Mouse (Mus musculus) layer of hippocampus, adult 9-10 months (tissue): Measurements from ENCODE around the gene Mfrp.

Experiments
- DNase-seq: peaks from one replicate; pipeline ENCODE4 v3.0.0; 2022; ENCODE audit warnings: low spot score

Mfrp gene

GRCm38 (mm10) chr9:44078955-44079756, 22.4 kb upstream of the Mfrp start:
- DNase-seq: no peak

GRCm38 (mm10) chr9:44079997-44080780, 21.3 kb upstream of the Mfrp start:
- no peak for DNase-seq

DNA sequence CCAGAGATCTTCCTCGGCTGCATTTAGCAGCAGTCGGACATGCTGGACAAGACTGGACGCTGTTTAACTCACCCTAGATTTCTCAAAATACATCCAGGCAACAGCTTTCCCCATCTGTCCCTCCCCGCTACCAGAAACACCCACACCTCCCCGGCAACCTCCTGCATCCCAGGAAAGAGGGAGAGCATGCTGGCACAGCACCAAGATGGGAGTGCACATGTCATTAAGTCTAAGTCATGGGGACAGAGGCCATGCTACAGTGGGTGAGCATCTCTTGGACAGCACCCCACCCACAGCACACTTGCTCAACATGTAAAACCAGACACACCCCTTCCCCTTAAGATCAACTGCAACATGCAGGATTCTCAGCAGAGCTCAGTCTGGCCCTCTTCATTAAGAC, 20.6 kb upstream of the Mfrp start:
- DNase-seq: no peak

GRCm38 (mm10) chr9:44081581-44081980, 19.9 kb upstream of the Mfrp start:
- no peak for DNase-seq

DNA sequence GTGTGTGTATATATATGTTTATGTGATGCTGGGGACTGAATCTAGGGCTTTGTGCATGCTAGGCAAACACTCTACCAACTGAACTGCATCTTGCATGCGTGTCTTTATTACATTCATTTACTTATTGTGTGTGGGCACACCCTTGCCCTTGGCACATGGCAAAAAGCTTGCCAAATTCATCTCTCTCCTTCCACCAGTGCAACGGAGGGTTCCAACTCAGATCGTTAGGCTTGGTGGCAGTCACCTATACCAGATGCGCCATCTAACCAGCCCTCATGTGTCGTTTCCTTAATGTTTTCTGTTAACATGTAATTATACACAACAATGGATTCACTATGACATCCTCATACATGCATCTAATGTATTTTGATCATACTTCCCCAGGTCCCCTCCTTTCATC, 19.3 kb upstream of the Mfrp start:
- no peak for DNase-seq

- no peak for DNase-seq
Measured at GRCm38 (mm10) chr9:44083392-44084121, 18.0 kb upstream of the Mfrp start.

GRCm38 (mm10) chr9:44084236-44084635, 17.3 kb upstream of the Mfrp start:
- no peak for DNase-seq

GRCm38 (mm10) chr9:44084659-44085229, 16.8 kb upstream of the Mfrp start:
- no peak for DNase-seq

DNA sequence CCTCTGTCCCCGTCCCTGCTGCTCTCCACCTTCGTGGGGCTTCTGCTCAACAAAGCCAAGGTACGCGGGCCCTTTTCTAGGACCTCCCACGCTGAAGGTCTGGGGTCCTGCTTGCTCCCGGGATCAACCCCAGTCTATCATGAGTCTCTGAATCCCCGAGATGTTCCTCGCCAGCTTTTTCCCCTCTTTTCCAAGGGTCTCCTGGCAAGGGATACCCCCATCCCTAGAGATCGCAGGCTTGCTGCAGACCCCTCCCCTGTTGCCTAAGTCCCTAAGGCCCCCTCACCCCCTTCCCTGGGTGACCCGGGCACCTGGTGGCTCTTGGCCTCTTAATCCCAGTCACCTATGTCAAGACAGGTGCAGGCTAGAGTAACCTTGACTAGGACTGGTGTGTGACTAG, 16.3 kb upstream of the Mfrp start:
- no peak for DNase-seq

GRCm38 (mm10) chr9:44085741-44086665, 15.5 kb upstream of the Mfrp start:
- DNase-seq: no peak

- DNase-seq: no peak
Measured at GRCm38 (mm10) chr9:44086960-44087359, 14.6 kb upstream of the Mfrp start.

- no peak for DNase-seq
Measured at GRCm38 (mm10) chr9:44087761-44088455, 13.6 kb upstream of the Mfrp start.

- DNase-seq: no peak
Measured at GRCm38 (mm10) chr9:44088877-44089608, 12.5 kb upstream of the Mfrp start.

DNA sequence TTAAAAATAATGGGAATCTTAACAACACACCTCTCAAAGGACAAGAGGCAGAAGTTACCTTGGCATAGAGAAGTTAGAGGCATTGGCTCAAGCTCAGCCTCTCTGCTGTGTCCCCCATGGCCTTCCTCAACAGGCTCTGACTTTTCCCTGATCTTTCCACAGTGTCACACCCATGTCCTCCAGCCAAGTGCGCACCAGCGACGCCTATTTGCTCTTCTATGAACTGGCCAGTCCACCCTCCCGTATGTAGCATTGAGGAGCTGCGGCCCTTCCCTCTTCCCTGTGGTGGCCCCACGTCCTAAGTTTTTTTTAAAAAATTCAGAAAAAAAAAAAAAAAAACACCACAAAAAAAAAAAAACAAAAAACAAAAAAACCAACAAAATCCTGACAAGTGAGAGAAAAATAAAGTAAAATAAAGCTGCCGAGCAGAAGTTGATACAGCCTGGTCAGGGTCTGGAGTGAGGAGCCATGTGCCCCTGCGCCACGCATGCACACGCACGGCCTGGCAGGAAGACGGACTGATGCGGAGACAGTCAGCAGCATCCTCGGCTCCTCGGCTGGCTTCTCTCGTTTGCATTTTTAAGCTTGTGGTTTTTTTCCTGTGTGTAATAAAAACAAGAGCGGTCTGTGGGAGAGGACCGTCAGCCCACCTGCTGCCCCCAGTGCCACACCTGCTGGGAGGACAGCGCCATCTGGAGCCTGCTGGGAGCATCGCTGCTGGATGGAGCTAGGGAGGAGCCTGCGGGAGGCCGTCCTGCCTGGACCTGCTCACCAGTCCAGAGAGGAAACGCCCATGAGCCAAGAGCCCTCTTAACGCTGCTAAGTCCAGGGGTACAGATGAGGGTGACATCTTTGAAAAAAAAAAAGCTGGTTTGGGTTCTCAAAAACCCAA, 7.7 kb upstream of the Mfrp start:
- no peak for DNase-seq

DNA sequence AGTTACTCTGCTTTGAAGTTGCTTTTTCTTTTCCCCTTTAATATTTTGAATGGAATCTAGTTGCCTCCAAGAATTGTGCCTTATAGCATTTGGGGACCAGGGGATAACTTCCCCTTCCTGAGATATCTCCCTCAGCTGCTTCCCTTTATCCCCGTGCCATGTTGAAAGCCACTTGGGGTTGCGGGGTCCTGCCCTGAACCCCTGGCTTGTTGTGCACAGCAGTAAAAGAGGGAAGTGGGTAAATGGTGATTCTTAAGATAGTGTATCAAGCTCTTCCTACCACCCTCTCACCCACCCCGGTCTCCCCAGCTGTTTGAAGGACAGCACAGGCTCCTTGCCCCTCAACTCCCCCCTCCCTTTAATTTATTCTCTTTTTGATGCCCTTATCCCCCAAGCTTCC, 6.8 kb upstream of the Mfrp start:
- DNase-seq: no peak

DNA sequence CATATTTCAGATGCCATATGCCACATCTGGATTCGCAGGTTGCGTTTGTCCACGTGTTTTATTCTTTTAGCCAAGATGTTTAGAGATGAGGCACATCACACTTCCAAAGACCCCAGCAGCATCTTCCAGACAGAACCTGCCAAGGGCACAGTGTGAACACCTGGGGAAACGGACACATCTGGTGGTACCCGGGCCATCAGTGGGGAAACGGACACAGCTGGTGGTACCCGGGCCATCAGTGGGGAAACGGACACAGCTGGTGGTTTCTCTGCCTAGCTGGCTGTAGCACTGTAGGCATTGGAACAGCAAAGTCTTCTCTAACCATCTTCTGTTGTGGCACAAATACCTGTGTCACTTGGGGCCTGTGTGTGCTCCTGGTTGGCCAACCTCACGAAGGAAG, 5.7 kb upstream of the Mfrp start:
- no peak for DNase-seq

DNA sequence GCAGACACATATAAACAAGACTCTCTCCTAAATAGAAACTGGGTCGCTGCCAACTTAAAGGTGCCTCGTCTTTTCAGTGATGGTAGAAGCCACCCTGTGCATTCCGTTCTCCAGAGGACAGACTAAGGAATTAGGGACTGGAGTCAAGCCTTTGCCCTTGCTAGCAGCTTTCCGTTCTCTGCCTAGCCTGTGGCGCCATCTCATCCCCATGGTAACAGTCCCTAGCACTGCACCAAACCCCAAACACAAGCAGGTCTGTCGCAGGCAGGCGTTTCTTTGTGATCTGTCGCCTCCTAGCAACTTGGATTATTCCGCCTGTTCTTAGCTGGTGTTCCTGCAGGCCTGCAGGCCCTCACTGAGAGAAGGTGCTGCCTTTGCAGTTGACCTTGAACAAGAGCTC, 5.0 kb upstream of the Mfrp start:
- DNase-seq: no peak

DNA sequence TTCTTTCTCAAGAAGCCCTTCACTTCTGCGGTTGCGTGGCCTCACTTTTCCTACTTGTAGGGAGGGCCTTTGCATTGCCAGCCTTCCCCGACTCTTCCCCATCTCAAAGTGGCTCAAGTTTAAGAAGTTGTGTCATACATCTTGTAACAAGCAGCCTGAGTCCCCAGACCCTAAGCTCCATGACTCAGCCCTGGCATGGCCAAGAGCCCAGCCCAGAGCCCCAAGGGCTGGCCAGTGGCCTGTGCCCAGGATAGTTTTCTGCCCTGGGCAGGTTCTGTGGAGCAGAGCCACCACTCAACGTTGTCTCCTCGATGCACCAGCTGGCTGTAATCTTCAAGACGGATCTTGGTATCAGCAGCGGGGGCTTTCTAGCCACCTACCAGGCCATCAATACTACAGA, 3.4 kb downstream of the Mfrp start:
- DNase-seq: no peak

GRCm38 (mm10) chr9:44105781-44106180, 4.3 kb downstream of the Mfrp start:
- DNase-seq: no peak
